Mouse (Mus musculus): Measurements from ENCODE around the gene Ccdc134.
A peak's percentile ranks its signal among the peaks of the same experiment; 100 is the strongest.

Ccdc134 gene

DNA sequence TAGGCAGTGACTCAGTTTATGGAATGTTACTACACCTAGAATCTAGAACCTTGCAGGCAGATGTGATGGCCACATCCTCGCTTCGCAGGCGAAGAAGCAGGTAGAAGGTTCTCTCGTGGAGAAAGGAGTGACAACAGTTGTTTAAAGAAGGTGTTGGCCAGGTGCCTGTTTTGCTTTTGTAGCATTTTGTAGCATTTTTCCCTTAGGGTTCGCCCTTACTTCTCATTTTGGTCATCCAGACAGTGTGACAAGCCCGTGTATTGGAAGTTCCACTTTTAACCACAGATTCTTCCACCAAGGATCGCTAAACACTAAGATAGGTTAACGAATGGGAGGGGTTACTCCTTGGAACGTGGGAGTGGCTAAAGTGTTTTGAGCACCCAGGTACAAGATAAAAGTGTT, 20.8 kb downstream of the Ccdc134 start:
- no peak for DNase-seq (ENCODE audit: low spot score)

DNA sequence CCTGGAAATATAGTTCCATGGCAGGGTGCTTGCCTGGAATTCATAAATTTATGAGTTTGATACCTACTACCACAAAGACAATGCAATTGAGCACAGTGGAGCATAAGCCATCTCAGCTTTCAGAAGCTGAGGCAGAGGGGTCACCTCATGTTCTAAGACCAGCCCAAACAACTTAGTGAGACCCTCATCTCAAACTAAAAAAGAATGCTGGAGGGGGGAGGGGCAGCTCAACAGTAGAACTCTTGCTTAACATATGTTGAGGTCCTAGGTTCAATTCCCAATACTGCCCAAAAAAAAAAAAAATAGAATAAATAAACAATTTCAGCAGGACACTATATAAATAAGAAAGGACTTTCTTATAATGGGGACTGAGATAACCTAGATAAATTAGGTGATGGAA, 22.3 kb downstream of the Ccdc134 start:
- no peak for DNase-seq (ENCODE audit: low spot score)

DNA sequence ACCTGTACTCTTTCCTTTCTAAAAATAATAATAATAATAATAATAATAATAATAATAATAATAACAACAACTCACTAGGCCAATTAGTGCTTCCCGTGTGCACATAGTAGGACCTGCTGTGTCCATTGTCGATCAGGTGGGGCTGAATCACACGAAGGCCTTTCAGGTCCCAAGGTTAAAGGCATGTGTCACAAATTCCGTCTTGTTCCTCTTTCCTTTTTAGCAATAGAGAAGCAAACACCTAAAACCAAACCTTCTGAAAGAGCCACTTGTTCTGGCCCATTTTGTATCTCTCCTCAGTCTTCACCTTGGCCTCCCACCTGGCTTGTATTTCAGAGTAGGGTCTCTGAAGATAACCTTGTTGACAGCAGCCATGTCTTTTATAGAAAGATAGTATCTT, 23.5 kb downstream of the Ccdc134 start:
- no peak for DNase-seq (ENCODE audit: low spot score)

DNA sequence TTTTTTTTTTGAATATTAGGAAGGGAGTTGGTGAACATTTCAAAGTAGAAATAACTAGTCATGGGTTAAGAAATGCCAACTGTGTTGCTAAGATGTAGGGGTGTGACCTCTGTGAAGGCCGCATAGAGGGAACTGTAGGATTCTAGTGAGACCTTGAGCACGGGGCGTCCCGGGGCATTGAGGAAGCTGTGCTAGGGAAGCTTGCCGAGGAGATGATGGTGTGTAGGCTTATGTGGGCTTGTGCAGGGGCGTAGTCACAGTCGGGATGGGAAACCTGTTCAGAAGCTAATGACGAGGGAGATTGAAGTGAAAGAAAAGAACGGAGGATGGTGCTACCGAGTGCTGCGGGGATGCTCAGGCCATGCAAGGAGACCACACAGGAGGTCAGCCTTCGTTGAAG, 24.3 kb downstream of the Ccdc134 start:
- DNase-seq (ENCODE audit: low spot score) = no peak

DNA sequence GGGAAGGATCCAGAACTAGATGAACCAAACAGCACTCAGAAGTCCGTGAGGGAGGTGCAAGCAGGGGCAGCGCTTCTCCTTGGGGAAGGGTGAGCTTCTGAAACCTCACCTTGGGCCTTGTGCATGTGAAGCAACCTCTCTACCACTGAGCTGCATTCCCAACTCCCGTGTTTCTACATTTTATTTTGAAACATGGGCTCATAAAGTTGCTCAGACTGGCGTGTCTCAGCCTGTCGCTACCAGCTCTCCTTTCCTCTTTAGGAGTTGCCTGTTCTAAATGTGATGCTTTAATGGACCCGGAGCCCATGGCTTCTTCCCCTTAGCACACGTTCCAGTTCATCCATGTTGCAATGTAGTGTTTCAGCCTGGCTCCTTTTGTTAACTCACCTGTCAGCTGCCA, 24.7 kb downstream of the Ccdc134 start:
- no peak for DNase-seq (ENCODE audit: low spot score)

DNA sequence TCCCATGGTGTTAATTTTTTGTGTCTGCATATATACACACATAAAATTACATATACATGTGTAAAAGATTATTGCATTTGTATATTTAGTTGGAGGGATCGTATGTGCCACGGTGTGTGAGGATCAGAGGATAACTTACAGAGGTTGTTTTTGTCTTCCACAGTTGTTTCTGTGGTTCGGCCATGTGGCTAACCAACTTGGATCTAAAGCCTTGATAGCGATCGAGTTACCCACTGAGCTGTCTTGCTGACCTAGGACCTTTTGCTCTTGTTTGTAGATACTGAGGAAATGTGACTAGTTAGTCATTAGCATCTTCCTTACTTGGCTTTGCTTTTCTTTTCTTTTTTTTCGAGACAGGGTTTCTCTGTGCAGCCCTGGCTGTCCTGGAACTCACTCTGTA, 28.6 kb downstream of the Ccdc134 start:
- DNase-seq (ENCODE audit: low spot score) = no peak

DNA sequence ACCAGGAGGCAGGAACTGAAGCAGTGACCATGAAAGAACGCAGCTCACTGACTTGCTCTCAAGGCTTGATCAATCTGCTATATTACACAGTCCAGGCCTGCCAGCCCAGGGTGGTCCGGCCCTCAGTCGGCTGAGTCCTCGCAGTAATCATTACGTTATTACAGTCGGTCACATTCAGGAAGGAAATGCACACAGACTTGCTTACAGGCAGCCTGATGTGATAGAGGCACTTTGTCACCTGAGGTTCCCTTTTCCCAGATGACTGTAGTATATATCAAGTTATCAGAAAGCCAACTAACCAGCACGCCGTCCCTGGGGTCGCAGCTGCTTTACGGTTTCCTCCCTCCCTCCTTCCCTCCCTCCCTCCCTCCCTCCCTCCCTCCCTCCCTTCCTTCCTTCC, 29.2 kb downstream of the Ccdc134 start:
- DNase-seq (ENCODE audit: low spot score) = no peak

DNA sequence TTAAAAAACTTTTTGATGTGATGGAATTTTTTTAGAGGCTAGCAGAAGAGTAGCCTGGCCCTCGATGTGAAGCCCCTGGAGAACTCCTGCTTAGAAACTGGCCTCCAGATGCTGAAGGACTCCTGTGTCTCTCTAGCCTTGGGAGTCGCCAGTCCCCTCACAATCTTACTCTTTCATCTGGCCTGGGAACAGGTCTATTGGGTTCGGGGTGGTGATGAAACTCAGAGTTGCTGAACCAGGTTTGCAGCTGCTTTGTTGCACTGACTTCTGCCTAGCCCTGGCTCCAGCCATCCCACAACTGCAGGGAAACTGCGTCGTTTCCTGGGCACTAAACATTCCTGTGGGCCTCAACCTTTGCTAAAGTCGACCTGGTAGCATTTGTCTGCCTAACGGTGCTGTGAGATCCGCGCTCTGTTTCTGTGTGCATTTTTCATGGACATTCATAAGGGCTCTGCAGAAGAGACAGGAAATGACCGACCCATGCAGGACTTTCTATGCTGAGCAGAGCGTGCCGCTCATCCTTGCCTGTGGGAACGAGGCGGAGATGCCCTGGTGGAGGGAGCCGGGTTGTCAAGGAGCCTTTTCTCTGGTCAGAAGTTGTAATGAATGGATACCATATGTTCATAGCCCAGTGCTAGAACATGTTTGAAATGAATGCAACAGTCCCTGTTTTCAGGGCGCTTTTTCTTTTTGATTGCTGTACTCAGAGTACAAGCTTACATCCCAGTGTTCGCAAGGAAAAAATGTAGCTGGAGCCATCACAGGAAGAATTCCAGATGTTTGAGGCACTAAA, 30.7 kb downstream of the Ccdc134 start:
- peak; percentile 26 for DNase-seq (ENCODE audit: low spot score)

DNA sequence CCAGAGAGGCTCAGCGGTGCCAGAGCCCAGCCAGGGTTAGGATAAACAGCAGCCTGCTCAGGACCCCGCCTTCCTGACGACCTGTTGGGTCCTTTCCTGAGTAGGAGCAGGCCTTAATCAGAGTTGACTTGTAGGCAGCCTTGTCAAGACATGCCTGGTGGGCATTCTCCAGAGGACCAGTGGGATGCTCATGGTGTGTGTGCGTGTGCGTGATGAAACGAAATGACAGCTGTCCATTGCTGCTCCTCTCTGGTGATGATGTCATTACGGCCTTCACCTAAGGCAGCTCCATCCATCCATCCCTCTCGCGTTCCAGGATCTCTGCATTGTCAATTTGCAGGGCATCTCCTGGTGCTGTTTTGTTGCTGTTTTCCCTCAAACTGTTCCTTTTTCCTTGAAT, 31.7 kb downstream of the Ccdc134 start:
- no peak for DNase-seq (ENCODE audit: low spot score)

DNA sequence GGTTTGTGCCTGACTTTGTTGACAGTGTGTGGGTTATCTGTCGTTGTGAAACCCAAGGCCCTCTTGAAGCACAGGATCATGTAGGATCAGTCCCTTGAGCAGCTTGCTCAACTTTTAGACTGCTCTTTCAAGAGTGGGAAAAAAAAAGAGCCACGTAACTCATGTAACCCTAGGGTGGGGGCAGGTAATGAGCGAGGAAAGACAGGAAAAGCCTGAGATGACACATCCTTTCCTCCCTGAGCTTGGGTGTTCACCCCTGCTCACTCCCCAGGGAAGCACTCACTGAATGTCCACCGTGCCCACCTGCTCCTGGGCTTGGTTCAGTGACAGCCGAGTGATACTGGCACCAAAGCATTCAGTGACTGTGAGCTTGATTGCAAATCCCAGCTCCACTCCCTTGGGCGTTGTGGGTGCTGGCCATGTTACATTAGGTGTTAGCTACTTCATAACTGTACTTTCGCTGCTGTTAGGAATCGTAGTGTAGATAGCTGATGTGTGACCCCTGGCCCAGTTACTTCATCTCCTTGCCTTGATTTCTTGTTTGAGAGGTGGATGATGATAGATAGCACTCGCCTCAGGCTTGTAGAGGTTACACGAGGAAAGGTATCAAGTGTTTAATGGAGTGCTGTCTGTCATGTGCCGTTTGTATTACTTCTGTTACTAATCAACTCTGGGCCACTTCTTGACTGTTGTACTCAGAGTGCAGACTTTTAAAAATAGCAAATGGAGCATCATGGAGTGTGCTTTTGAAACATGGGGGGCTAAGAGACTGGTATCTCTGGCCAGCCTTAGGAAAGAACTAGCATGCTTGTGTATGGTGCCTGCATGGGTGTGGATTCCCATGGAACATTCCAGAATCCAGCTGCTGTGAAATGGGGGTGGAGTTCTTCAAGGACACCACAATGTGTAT, 33.3 kb downstream of the Ccdc134 start:
- no peak for DNase-seq (ENCODE audit: low spot score)

DNA sequence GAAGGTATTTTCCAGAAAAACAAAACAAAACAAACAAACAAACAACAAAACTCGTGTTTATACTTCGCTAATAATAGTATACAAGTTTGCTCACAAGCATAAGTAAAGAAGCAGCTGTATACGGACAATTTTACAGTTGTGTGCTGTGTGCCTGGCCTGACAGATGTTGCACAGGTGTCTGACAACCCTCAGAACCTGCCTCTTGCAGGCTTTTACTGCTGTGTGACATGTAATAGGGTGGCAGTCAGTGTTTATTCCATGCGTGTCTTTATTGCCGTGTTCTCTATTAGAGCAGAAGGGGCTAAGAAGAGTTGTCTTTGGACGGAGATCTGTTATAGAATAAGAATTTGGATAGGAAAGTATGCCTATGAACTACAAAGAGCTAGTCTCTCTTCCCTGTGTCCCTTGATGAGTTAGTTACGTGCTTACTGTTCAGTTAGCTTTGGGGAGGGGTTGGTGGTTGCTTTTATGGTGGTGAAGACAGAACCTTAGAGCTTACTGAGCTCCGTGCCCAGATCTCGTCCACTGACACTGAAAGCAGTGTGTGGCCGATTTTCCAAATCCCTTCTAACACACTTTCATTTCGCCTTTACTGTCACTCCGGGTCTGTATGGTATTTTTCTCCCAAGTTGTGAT, 34.4 kb downstream of the Ccdc134 start:
- no peak for DNase-seq (ENCODE audit: low spot score)

DNA sequence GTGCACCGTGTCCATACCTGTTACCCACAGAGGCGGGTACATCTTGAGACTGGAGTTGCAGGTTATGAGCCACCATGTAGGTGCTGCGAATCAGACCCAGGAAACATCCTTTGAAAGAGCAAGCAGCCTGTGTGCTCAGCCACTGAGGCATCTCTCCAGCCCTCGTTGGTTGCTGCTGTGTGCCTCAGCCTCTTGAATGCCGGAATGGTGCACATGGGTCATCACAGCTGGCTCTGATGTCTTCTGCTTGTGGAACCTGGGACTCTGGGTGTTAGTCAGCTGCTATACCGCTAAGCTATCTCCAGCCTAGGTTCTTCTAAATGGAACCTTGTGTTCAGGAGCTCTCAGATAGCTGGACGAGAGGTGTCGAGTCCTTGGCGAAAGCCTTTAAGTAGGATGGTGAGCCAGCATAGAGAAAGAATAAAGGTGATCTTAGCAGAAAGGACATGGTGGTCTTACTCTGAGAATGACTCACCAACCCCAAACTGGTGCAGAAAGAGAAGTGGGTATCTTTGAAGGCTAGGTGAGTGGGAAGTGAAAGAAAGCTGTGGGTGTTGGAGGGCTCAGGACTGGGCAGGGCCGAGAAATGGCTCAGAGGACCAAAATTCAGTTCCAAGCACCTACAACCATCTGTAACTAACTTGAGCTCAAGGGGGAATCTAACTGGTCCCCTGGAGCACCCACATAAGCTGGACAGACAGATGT, 35.8 kb downstream of the Ccdc134 start:
- DNase-seq (ENCODE audit: low spot score) = no peak

DNA sequence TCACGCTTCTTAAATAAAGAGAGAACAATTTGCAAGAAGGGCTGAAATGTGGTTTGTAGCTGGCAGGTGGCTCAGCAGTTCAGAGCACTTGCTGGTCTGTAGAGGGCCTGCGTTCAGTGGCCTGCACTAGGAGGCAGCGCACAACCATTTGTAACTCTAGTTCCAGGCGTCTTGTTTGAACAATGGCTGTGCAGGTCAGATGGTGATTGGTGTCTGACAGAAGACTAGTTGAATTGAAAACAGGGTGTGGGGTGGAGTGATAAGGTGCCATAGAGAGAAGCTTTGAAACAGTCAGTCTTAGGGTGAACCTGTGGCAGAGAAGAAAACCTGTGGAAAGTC, 36.3 kb downstream of the Ccdc134 start:
- no peak for DNase-seq (ENCODE audit: low spot score)

DNA sequence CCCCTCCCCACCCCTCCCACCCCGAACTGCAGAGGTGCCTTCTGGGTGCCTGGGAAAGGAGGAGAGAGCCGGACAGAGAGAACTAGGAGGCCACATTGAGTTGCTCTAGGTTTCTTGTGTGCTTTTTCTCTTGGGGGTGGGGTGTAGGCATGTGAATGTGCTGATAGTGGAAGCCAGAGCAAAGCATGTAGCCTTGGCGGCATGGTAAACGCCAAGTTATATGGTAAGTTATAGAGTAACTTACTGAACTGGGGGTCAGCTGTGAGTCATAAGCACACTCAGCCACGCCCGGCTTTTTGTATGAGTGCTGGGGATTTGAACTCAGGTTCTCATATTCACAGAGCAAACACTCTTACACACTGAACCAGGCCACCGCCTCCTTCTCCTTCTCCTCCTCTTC, 36.8 kb downstream of the Ccdc134 start:
- DNase-seq (ENCODE audit: low spot score) = no peak

DNA sequence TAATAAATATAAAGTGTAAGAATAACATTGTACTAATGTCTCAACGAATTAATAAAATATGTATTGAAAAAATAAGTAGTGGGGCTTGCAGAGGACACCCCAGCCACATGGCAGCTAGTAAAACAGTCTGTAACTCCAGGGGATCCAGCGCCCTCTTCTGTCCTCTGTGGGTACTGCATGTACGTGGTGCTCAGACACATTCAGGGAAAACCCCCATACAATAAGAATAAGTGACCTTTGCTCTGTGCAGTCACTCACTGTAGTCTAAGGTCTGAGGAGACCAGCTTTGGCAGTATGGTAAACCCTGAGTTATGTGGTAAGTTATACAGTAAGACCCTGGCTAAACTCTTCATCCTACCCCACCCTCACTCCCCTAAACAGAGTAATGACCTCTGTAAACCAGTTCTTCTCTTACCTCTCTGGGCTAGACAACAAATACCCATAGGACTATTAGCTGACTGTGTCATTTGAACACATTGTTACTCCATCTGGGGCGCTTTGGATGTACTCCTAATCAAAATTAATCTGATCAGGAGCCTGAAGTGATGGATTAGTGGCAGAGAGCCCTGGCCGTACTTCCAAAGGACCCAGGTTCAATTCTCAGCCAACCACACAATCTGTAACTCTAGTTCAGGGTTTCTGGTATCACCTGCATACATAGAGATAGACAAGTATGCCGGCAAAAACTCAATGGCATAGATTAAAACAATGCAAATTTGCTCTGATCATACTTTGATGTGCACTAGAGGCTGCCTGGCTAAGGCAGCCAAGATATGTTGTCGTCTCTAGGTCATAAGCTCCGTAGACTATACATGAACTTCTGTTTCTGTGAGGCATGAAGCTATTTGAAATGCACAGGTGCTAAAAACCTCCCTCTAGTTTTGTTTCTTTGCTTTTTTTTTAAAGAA, 37.9 kb downstream of the Ccdc134 start:
- peak; percentile 86 for DNase-seq (ENCODE audit: low spot score)

DNA sequence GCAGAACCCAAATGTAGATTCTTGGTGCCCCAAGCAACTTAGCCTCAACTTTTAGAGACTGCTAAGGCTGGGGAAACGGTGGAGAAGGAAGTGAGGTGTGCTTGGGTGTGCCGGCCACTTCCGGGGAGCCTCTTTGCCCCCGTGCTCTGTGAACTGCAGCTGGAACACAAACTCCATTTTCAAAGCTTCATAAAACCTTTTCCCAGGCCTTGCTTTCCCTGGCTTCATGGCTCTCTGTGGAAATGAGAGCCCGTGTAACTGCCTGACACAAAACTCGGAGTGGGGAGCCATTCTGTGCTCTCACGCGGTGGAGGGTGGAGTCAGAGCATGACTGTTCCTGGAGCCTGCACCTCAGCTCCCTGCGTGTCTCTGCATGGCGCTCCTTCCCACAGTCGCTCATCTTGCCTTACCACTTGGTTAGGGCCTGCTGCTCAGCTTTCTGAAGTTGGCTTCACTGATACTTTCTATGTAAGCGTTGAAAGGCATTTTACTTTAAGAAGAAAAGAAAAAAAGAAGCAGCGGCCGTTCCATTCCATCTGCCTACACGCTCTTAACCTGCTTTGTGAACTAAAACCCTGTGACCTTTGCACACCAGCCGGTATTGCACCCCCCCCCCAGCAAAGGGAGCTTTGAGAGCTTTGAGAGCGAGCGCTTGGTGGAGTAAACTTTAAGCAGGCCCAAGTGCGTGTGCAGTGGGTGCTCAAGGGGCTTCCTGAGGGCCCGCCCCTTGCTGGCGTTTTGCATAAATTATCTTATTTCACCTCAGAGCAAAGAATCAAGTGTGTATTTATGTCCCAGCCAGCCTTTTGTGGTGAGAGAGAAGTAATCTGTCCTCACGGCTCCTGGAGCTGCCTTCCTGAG, 38.7 kb downstream of the Ccdc134 start:
- DNase-seq (ENCODE audit: low spot score) = no peak

DNA sequence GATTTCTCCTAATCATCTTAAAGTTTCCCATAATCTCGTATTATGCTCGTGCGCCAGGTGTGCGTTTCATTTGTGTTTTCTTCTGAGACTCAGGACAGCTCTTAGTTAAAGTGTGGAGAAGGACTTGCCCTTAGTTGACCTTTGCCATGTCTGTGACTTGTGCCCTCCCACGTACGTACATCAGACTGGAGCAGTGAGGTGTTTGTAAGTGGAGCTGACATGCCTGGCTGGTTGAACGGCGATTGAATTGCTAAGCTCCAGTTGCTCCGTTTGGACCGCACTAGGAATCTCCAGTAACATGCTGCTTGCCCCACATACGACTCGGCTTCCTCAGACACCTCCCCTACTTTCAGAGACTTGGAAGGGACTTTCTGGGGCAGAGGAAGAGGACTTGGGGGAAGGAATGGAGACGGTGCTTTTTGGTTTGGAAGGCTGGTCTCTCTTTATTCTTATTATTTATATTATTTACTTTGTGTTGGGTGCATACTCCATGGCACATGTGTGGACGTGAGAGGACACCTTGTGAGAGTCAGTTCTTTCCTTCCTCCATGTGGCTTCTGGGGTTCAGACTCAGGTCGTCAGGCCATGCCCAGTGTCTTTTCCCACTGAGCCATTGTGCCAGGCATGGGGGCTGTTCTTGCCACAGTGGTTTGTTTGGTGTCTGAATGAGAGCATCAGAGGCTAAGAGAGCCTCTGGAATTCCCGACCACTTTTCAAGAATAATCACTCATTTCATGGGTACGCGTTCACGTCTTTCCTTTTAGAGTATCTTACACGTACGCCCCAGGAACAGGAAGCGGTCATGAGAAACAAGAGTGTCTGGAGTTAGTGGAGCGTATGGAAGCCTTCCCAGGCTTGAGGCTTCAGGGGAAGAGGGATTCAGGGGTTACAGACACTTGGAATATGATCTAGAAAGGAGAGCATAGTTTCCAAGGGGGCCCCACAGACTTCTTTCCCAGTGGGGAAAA, 39.8 kb downstream of the Ccdc134 start:
- no peak for DNase-seq (ENCODE audit: low spot score)

DNA sequence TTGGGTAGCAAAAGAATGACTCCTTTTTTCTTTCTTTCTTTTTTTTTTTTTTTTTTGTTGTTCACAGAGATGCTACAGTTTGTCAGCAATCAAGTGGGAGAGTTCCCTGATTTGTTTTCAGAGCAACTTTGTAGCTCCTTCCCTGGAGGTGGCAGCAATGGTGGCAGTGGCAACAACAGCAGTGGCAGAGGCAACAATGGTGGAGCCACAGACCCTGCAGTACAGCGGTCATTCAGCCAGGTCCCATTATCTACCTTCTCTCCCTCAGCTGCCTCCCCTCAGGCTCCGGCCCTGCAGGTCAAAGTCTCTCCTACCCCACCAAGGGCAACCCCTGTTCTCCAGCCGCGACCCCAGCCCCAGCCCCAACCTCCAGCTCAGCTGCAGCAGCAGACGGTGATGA, 41.9 kb downstream of the Ccdc134 start:
- no peak for DNase-seq (ENCODE audit: low spot score)
